ENCODE assay signal across 21 mouse cellular contexts in genomic region chr15:100764163-100764951, GRCm38 (mm10). TPM values are rescaled to one million over a fixed set of nuclear protein-coding genes. Genes with fewer than 3 reads are reported as not detected.
DNase-seq lines count a peak whose midpoint lies in the region; ATAC-seq lines count a peak whose summit lies in the region.
"Had no signal": no experiment of that assay in that cellular context is flagged by ENCODE, and none has a peak within 500 bp of the region (broad histone marks: within the 10 kb centered on the region; RNA-seq: fewer than 3 reads in every experiment).

No protein-coding gene starts in this region.

- WGBS in hindbrain, embryonic 15.5 days = 85% methylated on average over 16 of the region's 16 CpGs
- 84% methylated on average over 16 of the region's 16 CpGs for WGBS in hindbrain, embryonic 12.5 days

- H3K9me3 ChIP-seq in hindbrain, embryonic 15.5 days = no peaks in the 10 kb centered on the region
- no peaks in the 10 kb centered on the region for H3K9me3 ChIP-seq in hindbrain, embryonic 12.5 days (replicated peaks)
- H3K9me3 ChIP-seq: forebrain, embryonic 15.5 days; hindbrain, embryonic 10.5 days; limb, embryonic 12.5 days; midbrain, embryonic 12.5 days had no signal

- H3K9ac ChIP-seq in hindbrain, embryonic 15.5 days = no peak overlapping the region
- H3K9ac ChIP-seq in hindbrain, embryonic 12.5 days = no peak overlapping the region
- H3K9ac ChIP-seq: forebrain, embryonic 15.5 days; limb, embryonic 12.5 days; midbrain, embryonic 12.5 days had no signal

- no peak overlapping the region for H3K27ac ChIP-seq in hindbrain, embryonic 15.5 days (replicated peaks)
- no peak overlapping the region for H3K27ac ChIP-seq in hindbrain, embryonic 12.5 days
- H3K27ac ChIP-seq: forebrain, embryonic 15.5 days; hindbrain, embryonic 10.5 days; limb, embryonic 12.5 days; midbrain, embryonic 12.5 days had no signal

- peaks cover 33% of the 10 kb centered on the region for H3K4me1 ChIP-seq in hindbrain, embryonic 15.5 days (replicated peaks)
- peaks cover 19% of the 10 kb centered on the region for H3K4me1 ChIP-seq in hindbrain, embryonic 12.5 days

- peak overlapping the region; percentile 1; the same call in 1 of the 2 replicates for H3K4me2 ChIP-seq in hindbrain, embryonic 15.5 days
- no peak overlapping the region for H3K4me2 ChIP-seq in hindbrain, embryonic 12.5 days (replicated peaks)
- H3K4me2 ChIP-seq: forebrain, embryonic 15.5 days; limb, embryonic 12.5 days; midbrain, embryonic 12.5 days had no signal

- no peaks in the 10 kb centered on the region for H3K27me3 ChIP-seq in hindbrain, embryonic 15.5 days
- no peaks in the 10 kb centered on the region for H3K27me3 ChIP-seq in hindbrain, embryonic 12.5 days
- H3K27me3 ChIP-seq: forebrain, embryonic 15.5 days had no signal

- no peak overlapping the region for H3K4me3 ChIP-seq in hindbrain, embryonic 15.5 days
- no peak overlapping the region for H3K4me3 ChIP-seq in hindbrain, embryonic 12.5 days
- H3K4me3 ChIP-seq: forebrain, embryonic 15.5 days; hindbrain, embryonic 10.5 days; limb, embryonic 12.5 days; midbrain, embryonic 12.5 days had no signal

- DNase-seq in adrenal gland, postnatal 14 days = peak; percentile 52
- DNase-seq in adrenal gland, postnatal 10 days = no peak
- peak; percentile 57 for DNase-seq in NIH3T3 (ENCODE audit: low read depth)
- DNase-seq in layer of hippocampus, postnatal 36 days = no peak
- DNase-seq in gastrocnemius, adult 18-20 months (ENCODE audit: low spot score) = no peak
- DNase-seq: B cell, adult 2 months; cerebellum, adult 8-10 months; cerebellum, postnatal 36 days; heart, postnatal 14 days; kidney, adult 9 months; kidney, postnatal 10 days; layer of hippocampus, adult 9-11 months; lung, postnatal 36 days; thymus, postnatal 4 days had no signal

- ATAC-seq in hindbrain, embryonic 15.5 days (ENCODE audit: low FRiP score, low read depth) = no peak
- no peak for ATAC-seq in hindbrain, embryonic 12.5 days (ENCODE audit: low FRiP score)
- ATAC-seq: forebrain, embryonic 15.5 days; intestine, postnatal 0 days had no signal

- no peaks in the 10 kb centered on the region for H3K36me3 ChIP-seq in hindbrain, embryonic 15.5 days
- peaks cover 10% of the 10 kb centered on the region; the same call in 1 of the 2 replicates for H3K36me3 ChIP-seq in hindbrain, embryonic 12.5 days
- H3K36me3 ChIP-seq: limb, embryonic 12.5 days had no signal

RNA-seq across cellular contexts. Expression of gene Slc4a8, which starts 2.8 kb away (rescaled TPM):
- 10.4 and 14.6 TPM in 2 replicates for total RNA-seq in adrenal gland, postnatal 14 days (2021)
- total RNA-seq in adrenal gland, postnatal 10 days (2021) = 10 to 100 TPM in 1 of 2 experiments, 1 to 10 TPM in 1; 9.5 to 12.6 TPM
- 26.7 and 27.1 TPM in 2 replicates for polyA plus RNA-seq in hindbrain, embryonic 15.5 days (2015; fragmentation: Nextera tagmentation; extraction: Ambion mirVana)
- 17.9 and 22.7 TPM in 2 replicates for polyA plus RNA-seq in hindbrain, embryonic 12.5 days (2016; fragmentation: Nextera tagmentation; extraction: Ambion mirVana)
- 10 to 100 TPM; 79.4 to 90.0 TPM for total RNA-seq in layer of hippocampus, postnatal 36 days (2021)
- 1 to 10 TPM in 1 of 2 experiments, under 1 TPM in 1; 0.76 to 2.0 TPM for total RNA-seq in gastrocnemius, adult 18-20 months (2021)

RNA-seq across cellular contexts. Expression of gene Galnt6, which starts 35.2 kb away (rescaled TPM):
- total RNA-seq in adrenal gland, postnatal 14 days (2021) = 8.1 and 11.9 TPM in 2 replicates
- total RNA-seq in adrenal gland, postnatal 10 days (2021) = 1 to 10 TPM; 9.6 to 9.9 TPM
- polyA plus RNA-seq in hindbrain, embryonic 15.5 days (2015; fragmentation: Nextera tagmentation; extraction: Ambion mirVana) = 0.14 and 0.25 TPM in 2 replicates
- 0.26 and 0.34 TPM in 2 replicates for polyA plus RNA-seq in hindbrain, embryonic 12.5 days (2016; fragmentation: Nextera tagmentation; extraction: Ambion mirVana)
- total RNA-seq in layer of hippocampus, postnatal 36 days (2021) = 1 to 10 TPM; 5.5 to 6.0 TPM
- total RNA-seq in gastrocnemius, adult 18-20 months (2021) = under 1 TPM in 1 of 2 experiments, not detected in 1; 0.12 TPM

Comparison
In these comparisons a context has a peak if more than half of its experiments do, and no peak if none do; other contexts are left out.
1. DNase-seq: peak in adrenal gland, postnatal 14 days (single experiment) and NIH3T3 (single experiment); none in adrenal gland, postnatal 10 days (single experiment), layer of hippocampus, postnatal 36 days (0 of 2) and gastrocnemius, adult 18-20 months (single experiment).